Mouse (Mus musculus): ENCODE measurements at regions not wholly inside any gene's neighbourhood (a gene's known extent, or its start where the extent isn't known, plus 50 kb on each side); places are given as distances from the start of the nearest gene placed in this dataset.
A peak's percentile ranks its signal among the peaks of the same experiment; 100 is the strongest.

DNA sequence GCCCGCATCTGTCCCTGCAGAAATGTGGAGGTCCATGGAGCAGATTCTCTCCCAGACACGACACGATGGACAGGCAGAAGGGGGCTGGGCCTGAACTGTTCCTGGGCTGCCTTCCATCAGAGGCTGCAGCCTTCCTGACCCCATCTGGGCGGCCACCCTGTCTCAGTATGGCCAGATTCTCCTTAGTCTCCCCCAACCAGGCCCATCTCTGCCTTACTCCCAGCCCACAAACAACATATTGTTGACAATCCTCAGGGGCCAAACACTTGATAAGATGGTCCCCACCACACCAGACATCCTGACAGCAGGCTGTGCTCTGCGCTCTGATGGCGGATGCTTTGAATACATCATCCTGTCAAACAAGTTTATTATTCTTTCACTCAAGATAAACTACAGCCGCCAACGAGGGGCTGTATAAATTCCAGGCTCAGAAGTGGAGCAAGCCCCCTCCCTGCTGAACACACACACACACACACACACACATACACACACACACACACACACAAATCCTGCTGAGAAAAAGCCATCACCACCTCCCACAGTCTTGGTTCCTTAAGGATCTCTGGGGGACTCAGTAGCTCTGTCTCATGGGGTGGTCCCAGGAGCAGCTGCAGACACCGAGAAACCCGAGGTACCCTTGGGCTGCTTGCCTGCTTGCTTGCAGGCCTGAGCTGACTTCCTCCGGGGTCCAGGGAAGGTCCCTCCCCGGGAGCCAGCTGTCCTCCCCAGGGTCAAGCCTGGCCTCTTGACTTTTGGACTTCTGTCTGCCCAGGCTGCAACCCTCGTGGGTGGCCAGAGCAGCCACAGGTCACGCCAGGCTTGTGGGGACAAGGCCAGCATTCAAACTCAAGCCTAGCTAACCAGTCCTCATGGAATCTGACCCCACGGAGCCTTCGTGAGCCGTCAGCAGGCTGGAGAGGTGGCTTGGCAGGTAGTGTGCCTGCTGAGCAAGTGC lies 135.6 kb upstream of the 1600014C23Rik start:
- H3K4me2 ChIP-seq (ENCODE audit: low read length) = no peak overlapping the region
- no peak overlapping the region for H3K4me3 ChIP-seq (replicated peaks; ENCODE audit: low read depth, low read length)
- H3K9me3 ChIP-seq (ENCODE audit: control insufficient read depth, low read length) = no peaks in the 10 kb centered on the region
- no peak for DNase-seq
- ATAC-seq (ENCODE audit: low FRiP score, low TSS enrichment) = no peak
- no peaks in the 10 kb centered on the region for H3K27me3 ChIP-seq (ENCODE audit: control insufficient read depth, insufficient read depth, low read length)
- H3K36me3 ChIP-seq (ENCODE audit: control insufficient read depth, insufficient read depth, low read length) = no peaks in the 10 kb centered on the region
- 66% methylated on average over 17 of the region's 17 CpGs for WGBS
- no peak overlapping the region for H3K9ac ChIP-seq (replicated peaks; ENCODE audit: low read length)
- H3K4me1 ChIP-seq (ENCODE audit: control insufficient read depth, insufficient read depth, low read length) = peaks cover 28% of the 10 kb centered on the region
- H3K27ac ChIP-seq (replicated peaks; ENCODE audit: low read depth, low read length) = no peak overlapping the region

DNA sequence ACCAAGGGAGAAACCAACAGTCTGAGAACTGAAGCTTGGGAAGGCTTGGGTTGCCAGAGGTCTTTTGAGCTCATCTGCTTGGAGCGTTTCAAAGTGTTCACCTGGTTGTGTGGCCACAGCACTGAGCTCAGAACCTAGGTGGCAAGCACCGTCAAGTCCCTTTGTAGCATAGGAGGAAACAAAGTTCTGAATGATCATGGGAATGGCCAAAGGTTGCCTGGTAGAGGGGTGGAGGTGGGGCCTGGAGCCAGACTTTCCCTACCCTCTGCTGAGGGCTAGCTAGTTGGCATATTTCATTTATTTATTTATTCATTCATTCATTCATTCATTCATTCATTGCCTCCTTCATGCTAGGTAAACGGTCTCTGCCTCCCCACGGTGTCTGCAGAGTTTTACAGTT lies 134.9 kb upstream of the 1600014C23Rik start:
- no peaks in the 10 kb centered on the region for H3K36me3 ChIP-seq (ENCODE audit: control insufficient read depth, insufficient read depth, low read length)
- no peak overlapping the region for H3K9ac ChIP-seq (replicated peaks; ENCODE audit: low read length)
- no peak overlapping the region for H3K27ac ChIP-seq (replicated peaks; ENCODE audit: low read depth, low read length)
- H3K4me1 ChIP-seq (ENCODE audit: control insufficient read depth, insufficient read depth, low read length) = peaks cover 22% of the 10 kb centered on the region
- no peaks in the 10 kb centered on the region for H3K9me3 ChIP-seq (ENCODE audit: control insufficient read depth, low read length)
- H3K27me3 ChIP-seq (ENCODE audit: control insufficient read depth, insufficient read depth, low read length) = no peaks in the 10 kb centered on the region
- DNase-seq (no peak), ATAC-seq (ENCODE audit: low FRiP score, low TSS enrichment) (no peak)
- H3K4me2 ChIP-seq (ENCODE audit: low read length) = no peak overlapping the region
- H3K4me3 ChIP-seq (replicated peaks; ENCODE audit: low read depth, low read length) = no peak overlapping the region
- 95% methylated on average over 4 of the region's 4 CpGs for WGBS

GRCm38 (mm10) chr17:45867727-45868126 lies 134.1 kb upstream of the 1600014C23Rik start:
- Histone ChIP-seq H3K4me3 (replicated peaks; ENCODE audit: low read depth, low read length) (no peak overlapping the region), H3K9me3 (ENCODE audit: control insufficient read depth, low read length) (no peaks in the 10 kb centered on the region), H3K4me2 (ENCODE audit: low read length) (no peak overlapping the region), H3K36me3 (ENCODE audit: control insufficient read depth, insufficient read depth, low read length) (no peaks in the 10 kb centered on the region), H3K27ac (replicated peaks; ENCODE audit: low read depth, low read length) (no peak overlapping the region), H3K27me3 (ENCODE audit: control insufficient read depth, insufficient read depth, low read length) (no peaks in the 10 kb centered on the region), H3K4me1 (ENCODE audit: control insufficient read depth, insufficient read depth, low read length) (peaks cover 14% of the 10 kb centered on the region), H3K9ac (replicated peaks; ENCODE audit: low read length) (no peak overlapping the region)
- 83% methylated on average over 5 of the region's 5 CpGs for WGBS
- DNase-seq (no peak), ATAC-seq (ENCODE audit: low FRiP score, low TSS enrichment) (no peak)

- WGBS = 74% methylated on average over 15 of the region's 15 CpGs
- no peak for DNase-seq
- no peak overlapping the region for H3K27ac ChIP-seq (replicated peaks; ENCODE audit: low read depth, low read length)
- no peak overlapping the region for H3K4me3 ChIP-seq (replicated peaks; ENCODE audit: low read depth, low read length)
- no peak overlapping the region for H3K4me2 ChIP-seq (ENCODE audit: low read length)
- no peaks in the 10 kb centered on the region for H3K36me3 ChIP-seq (ENCODE audit: control insufficient read depth, insufficient read depth, low read length)
- H3K9ac ChIP-seq (replicated peaks; ENCODE audit: low read length) = no peak overlapping the region
- ATAC-seq (ENCODE audit: low FRiP score, low TSS enrichment) = no peak
- H3K9me3 ChIP-seq (ENCODE audit: control insufficient read depth, low read length) = no peaks in the 10 kb centered on the region
- H3K4me1 ChIP-seq (ENCODE audit: control insufficient read depth, insufficient read depth, low read length) = 0 out of 2 replicates have a peak, but pooled peaks cover 9% of the 10 kb centered on the region
- H3K27me3 ChIP-seq (ENCODE audit: control insufficient read depth, insufficient read depth, low read length) = no peaks in the 10 kb centered on the region
Measured at GRCm38 (mm10) chr17:45866876-45867652, 133.4 kb upstream of the 1600014C23Rik start.

- 21% methylated on average over 10 of the region's 10 CpGs for WGBS
- Histone ChIP-seq H3K27me3 (ENCODE audit: control insufficient read depth, insufficient read depth, low read length) (no peaks in the 10 kb centered on the region), H3K27ac (replicated peaks; ENCODE audit: low read depth, low read length) (no peak overlapping the region), H3K4me1 (ENCODE audit: control insufficient read depth, insufficient read depth, low read length) (0 out of 2 replicates have a peak, but pooled peaks cover 4% of the 10 kb centered on the region), H3K9me3 (ENCODE audit: control insufficient read depth, low read length) (no peaks in the 10 kb centered on the region), H3K4me2 (ENCODE audit: low read length) (no peak overlapping the region), H3K36me3 (ENCODE audit: control insufficient read depth, insufficient read depth, low read length) (no peaks in the 10 kb centered on the region), H3K9ac (replicated peaks; ENCODE audit: low read length) (no peak overlapping the region), H3K4me3 (replicated peaks; ENCODE audit: low read depth, low read length) (no peak overlapping the region)
- no peak for ATAC-seq (ENCODE audit: low FRiP score, low TSS enrichment)
- DNase-seq = peak; percentile 34
Measured at GRCm38 (mm10) chr17:45866346-45866745, 132.7 kb upstream of the 1600014C23Rik start.

DNA sequence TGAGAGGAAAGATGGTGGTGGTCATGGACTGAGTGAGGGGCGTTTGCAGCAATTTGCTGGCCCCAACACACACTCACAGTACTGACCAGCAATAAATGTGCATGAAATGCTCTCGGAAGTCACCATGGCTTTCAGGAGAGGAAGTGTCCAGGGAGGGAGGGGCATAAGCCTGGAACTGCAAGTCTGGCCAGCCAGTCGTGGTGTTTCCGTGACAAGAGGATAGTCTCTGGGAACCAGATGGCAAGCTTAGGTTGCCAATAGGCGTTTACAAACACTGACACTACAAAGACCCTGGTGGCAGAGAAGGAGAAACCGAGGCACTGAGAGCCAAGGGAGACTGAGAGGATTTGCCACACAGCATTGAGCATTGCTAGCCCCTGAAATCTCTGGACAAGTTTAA lies 132.3 kb upstream of the 1600014C23Rik start:
- DNase-seq (no peak), ATAC-seq (ENCODE audit: low FRiP score, low TSS enrichment) (no peak)
- H3K9me3 ChIP-seq (ENCODE audit: control insufficient read depth, low read length) = no peaks in the 10 kb centered on the region
- H3K4me2 ChIP-seq (ENCODE audit: low read length) = no peak overlapping the region
- H3K9ac ChIP-seq (replicated peaks; ENCODE audit: low read length) = no peak overlapping the region
- H3K27ac ChIP-seq (replicated peaks; ENCODE audit: low read depth, low read length) = no peak overlapping the region
- no peaks in the 10 kb centered on the region for H3K36me3 ChIP-seq (ENCODE audit: control insufficient read depth, insufficient read depth, low read length)
- 78% methylated on average over 6 of the region's 6 CpGs for WGBS
- H3K27me3 ChIP-seq (ENCODE audit: control insufficient read depth, insufficient read depth, low read length) = no peaks in the 10 kb centered on the region
- no peak overlapping the region for H3K4me3 ChIP-seq (replicated peaks; ENCODE audit: low read depth, low read length)
- H3K4me1 ChIP-seq (ENCODE audit: control insufficient read depth, insufficient read depth, low read length) = 0 out of 2 replicates have a peak, but pooled peaks cover 4% of the 10 kb centered on the region

GRCm38 (mm10) chr17:45863471-45864205 lies 130.0 kb upstream of the 1600014C23Rik start:
- no peak overlapping the region for H3K9ac ChIP-seq (replicated peaks; ENCODE audit: low read length)
- 0 out of 2 replicates have a peak, but pooled peaks cover 4% of the 10 kb centered on the region for H3K4me1 ChIP-seq (ENCODE audit: control insufficient read depth, insufficient read depth, low read length)
- ATAC-seq (ENCODE audit: low FRiP score, low TSS enrichment) (no peak), DNase-seq (no peak)
- no peaks in the 10 kb centered on the region for H3K9me3 ChIP-seq (ENCODE audit: control insufficient read depth, low read length)
- no peaks in the 10 kb centered on the region for H3K36me3 ChIP-seq (ENCODE audit: control insufficient read depth, insufficient read depth, low read length)
- no peak overlapping the region for H3K4me2 ChIP-seq (ENCODE audit: low read length)
- H3K27me3 ChIP-seq (ENCODE audit: control insufficient read depth, insufficient read depth, low read length) = no peaks in the 10 kb centered on the region
- no peak overlapping the region for H3K4me3 ChIP-seq (replicated peaks; ENCODE audit: low read depth, low read length)
- no peak overlapping the region for H3K27ac ChIP-seq (replicated peaks; ENCODE audit: low read depth, low read length)
- WGBS = 66% methylated on average over 10 of the region's 10 CpGs

GRCm38 (mm10) chr17:45863031-45863430 lies 129.4 kb upstream of the 1600014C23Rik start:
- DNase-seq (no peak), ATAC-seq (ENCODE audit: low FRiP score, low TSS enrichment) (no peak)
- H3K36me3 ChIP-seq (ENCODE audit: control insufficient read depth, insufficient read depth, low read length) = no peaks in the 10 kb centered on the region
- H3K9me3 ChIP-seq (ENCODE audit: control insufficient read depth, low read length) = no peaks in the 10 kb centered on the region
- no peak overlapping the region for H3K4me2 ChIP-seq (ENCODE audit: low read length)
- H3K4me1 ChIP-seq (ENCODE audit: control insufficient read depth, insufficient read depth, low read length) = 0 out of 2 replicates have a peak, but pooled peaks cover 4% of the 10 kb centered on the region
- H3K27ac ChIP-seq (replicated peaks; ENCODE audit: low read depth, low read length) = no peak overlapping the region
- H3K27me3 ChIP-seq (ENCODE audit: control insufficient read depth, insufficient read depth, low read length) = no peaks in the 10 kb centered on the region
- 81% methylated on average over 3 of the region's 3 CpGs for WGBS
- H3K4me3 ChIP-seq (replicated peaks; ENCODE audit: low read depth, low read length) = no peak overlapping the region
- H3K9ac ChIP-seq (replicated peaks; ENCODE audit: low read length) = no peak overlapping the region

Data from midbrain, embryonic 14.5 days (tissue).